Mouse (Mus musculus): ENCODE data around the gene Ess2.

Gene Ess2

GRCm38 (mm10) chr16:17857157-17857556 lies 54.0 kb downstream of the Ess2 start:
- DNase-seq (ENCODE audit: low spot score in 2 of 2) = no peak

GRCm38 (mm10) chr16:17853263-17853662 lies 57.9 kb downstream of the Ess2 start:
- DNase-seq (ENCODE audit: low spot score in 2 of 2) = no peak

- no peak for DNase-seq (ENCODE audit: low spot score in 2 of 2)
Measured at GRCm38 (mm10) chr16:17851860-17852259, 59.3 kb downstream of the Ess2 start.

GRCm38 (mm10) chr16:17851331-17851730 lies 59.8 kb downstream of the Ess2 start:
- no peak for DNase-seq (ENCODE audit: low spot score in 2 of 2)
